In the genomic region with DNA sequence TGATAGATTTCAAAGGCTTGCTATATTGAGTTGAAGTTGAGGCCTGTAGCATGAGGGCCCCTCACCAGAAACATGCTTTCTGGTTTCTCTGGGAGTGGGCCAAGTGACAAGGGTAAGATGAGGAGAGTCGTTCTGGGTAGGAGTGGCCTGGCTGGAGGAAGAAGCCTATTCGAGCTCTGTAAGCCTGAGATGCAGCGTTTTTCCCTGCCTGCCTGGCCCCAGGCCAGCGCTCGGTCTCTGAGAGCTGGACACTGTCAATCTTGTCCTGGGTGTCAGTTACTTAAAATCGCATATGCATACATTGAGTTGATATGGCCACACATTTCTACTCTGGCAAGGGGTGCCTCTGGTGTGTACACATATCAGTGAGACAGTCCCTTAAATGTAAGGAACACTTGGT, we compare ENCODE assay signal across 10 mouse cellular contexts. TPM values are rescaled to one million over a fixed set of nuclear protein-coding genes. Genes with fewer than 3 reads are reported as not detected.
DNase-seq lines count a peak whose midpoint lies in the region; ATAC-seq and TF ChIP-seq lines count a peak whose summit lies in the region.
"Had no signal": no experiment of that assay in that cellular context is flagged by ENCODE, and none has a peak within 500 bp of the region (broad histone marks: within the 10 kb centered on the region; RNA-seq: fewer than 3 reads in every experiment).

No protein-coding gene starts in this region.

- H3K4me3 ChIP-seq in layer of hippocampus, adult 2 months, result no peak overlapping the region
- H3K4me3 ChIP-seq in heart, embryonic 13.5 days, result no peak overlapping the region
- H3K4me3 ChIP-seq in midbrain, embryonic 10.5 days, result no peak overlapping the region
- H3K4me3 ChIP-seq: megakaryocyte, embryonic 14.5 days had no signal

- H3K27me3 ChIP-seq in heart, embryonic 13.5 days (replicated peaks), result no peaks in the 10 kb centered on the region
- H3K27me3 ChIP-seq in midbrain, embryonic 10.5 days (ENCODE audit: low read depth, poor library complexity, severe bottlenecking), result no peaks in the 10 kb centered on the region
- H3K27me3 ChIP-seq: megakaryocyte, embryonic 14.5 days had no signal

- H3K9ac ChIP-seq in heart, embryonic 13.5 days, result 0 out of 2 replicates have a peak overlapping the region, but pooled peaks have one; percentile 30

- H3K4me1 ChIP-seq in heart, embryonic 13.5 days, result peaks cover 25% of the 10 kb centered on the region
- H3K4me1 ChIP-seq in midbrain, embryonic 10.5 days, result 0 out of 2 replicates have a peak, but pooled peaks cover 3% of the 10 kb centered on the region
- H3K4me1 ChIP-seq: megakaryocyte, embryonic 14.5 days had no signal

- peak overlapping the region; percentile 36 for H3K4me2 ChIP-seq in heart, embryonic 13.5 days

- H3K9me3 ChIP-seq in heart, embryonic 13.5 days, result no peaks in the 10 kb centered on the region
- H3K9me3 ChIP-seq in midbrain, embryonic 10.5 days (replicated peaks), result no peaks in the 10 kb centered on the region
- H3K9me3 ChIP-seq: G1E; megakaryocyte, embryonic 14.5 days had no signal

- 0 out of 2 replicates have a peak overlapping the region, but pooled peaks have one; percentile 3 for H3K27ac ChIP-seq in layer of hippocampus, adult 2 months
- H3K27ac ChIP-seq in heart, embryonic 13.5 days (replicated peaks), result peak overlapping the region; percentile 80
- no peak overlapping the region for H3K27ac ChIP-seq in midbrain, embryonic 10.5 days (replicated peaks)

- no peak for ATAC-seq in heart, embryonic 13.5 days (ENCODE audit: extremely low read depth, insufficient number of reproducible peaks, low FRiP score, low TSS enrichment)
- no peak for ATAC-seq in granulocyte monocyte progenitor cell, adult 5-6 weeks (replicated peaks; ENCODE audit: poor library complexity, severe bottlenecking)

- 5% methylated on average over 6 of the region's 6 CpGs for WGBS in heart, embryonic 13.5 days
- 63% methylated on average over 6 of the region's 6 CpGs for WGBS in midbrain, embryonic 10.5 days

- H3K36me3 ChIP-seq in heart, embryonic 13.5 days, result no peaks in the 10 kb centered on the region
- H3K36me3 ChIP-seq in midbrain, embryonic 10.5 days, result no peaks in the 10 kb centered on the region
- H3K36me3 ChIP-seq: G1E had no signal

- TF ChIP-seq CTCF in layer of hippocampus, adult 2 months (conservative IDR thresholded peaks at IDR 0.05), result no peak

- DNase-seq in layer of hippocampus, adult 2 months (ENCODE audit: low spot score in 2 of 2), result no peak
- DNase-seq in layer of hippocampus, postnatal 25 days (ENCODE audit: extremely low spot score in 1 of 2, low spot score in 1 of 2), result no peak
- DNase-seq in cerebellum, postnatal 14 days, result peak; percentile 51
- peak; percentile 73 for DNase-seq in lung, postnatal 10 days
- no peak for DNase-seq in spleen, adult 12 weeks (ENCODE audit: low spot score)
- no peak for DNase-seq in midbrain, embryonic 10.5 days (ENCODE audit: low spot score)

RNA-seq across cellular contexts. Expression of a gene that starts 43.9 kb away (rescaled TPM):
- 10 to 100 TPM; 90.1 to 98.1 TPM for total RNA-seq in layer of hippocampus, adult 2 months (2021)
- 100 to 1,000 TPM in 1 of 2 experiments, 10 to 100 TPM in 1; 83.3 to 107 TPM for total RNA-seq in layer of hippocampus, postnatal 25 days (2021)
- 5.4 and 6.3 TPM in 2 replicates for polyA plus RNA-seq in heart, embryonic 13.5 days (2015; fragmentation: Nextera tagmentation; extraction: Ambion mirVana)
- total RNA-seq in granulocyte monocyte progenitor cell, adult 5-6 weeks (2014; fragmentation: Nextera tagmentation), result not detected in 2 replicates
- not detected in 2 replicates for total RNA-seq in granulocyte monocyte progenitor cell, adult 5-6 weeks (2017)
- polyA plus RNA-seq in midbrain, embryonic 10.5 days (2016; fragmentation: Nextera tagmentation; extraction: Ambion mirVana), result 3.0 and 3.3 TPM in 2 replicates
- polyA plus RNA-seq: G1E had no signal

Comparison
In these comparisons a context has a peak if more than half of its experiments do, and no peak if none do; other contexts are left out.
1. DNase-seq: peak in cerebellum, postnatal 14 days (2 of 2) and lung, postnatal 10 days (single experiment); none in layer of hippocampus, adult 2 months (0 of 2), layer of hippocampus, postnatal 25 days (0 of 2), spleen, adult 12 weeks (single experiment) and midbrain, embryonic 10.5 days (single experiment).
2. RNA of a gene that starts 43.9 kb away (total RNA-seq): 83.3 to 107 TPM in layer of hippocampus, postnatal 25 days and 90.1 to 98.1 TPM in layer of hippocampus, adult 2 months; not detected in granulocyte monocyte progenitor cell, adult 5-6 weeks; every median in the first group is over 10 times any median in the second.